Mouse (Mus musculus) mammary gland, adult 2 months (tissue): Measurements from ENCODE around the gene Erlin1. TPM values are rescaled to one million over a fixed set of nuclear protein-coding genes. Genes with fewer than 3 reads are reported as not detected.

Experiments
- polyA plus RNA-seq: library from polyadenylated mRNA; depleted of rRNA; stranded (reverse); fragments of >200 nt; gene quantifications from 2 replicates; pipeline ENCODE4 v1.2.3, GENCODE M21; 2012; ENCODE audit warnings: low replicate concordance; rRNA removed

Erlin1 gene
- 5.8 and 12.2 TPM in 2 replicates for polyA plus RNA-seq

DNA sequence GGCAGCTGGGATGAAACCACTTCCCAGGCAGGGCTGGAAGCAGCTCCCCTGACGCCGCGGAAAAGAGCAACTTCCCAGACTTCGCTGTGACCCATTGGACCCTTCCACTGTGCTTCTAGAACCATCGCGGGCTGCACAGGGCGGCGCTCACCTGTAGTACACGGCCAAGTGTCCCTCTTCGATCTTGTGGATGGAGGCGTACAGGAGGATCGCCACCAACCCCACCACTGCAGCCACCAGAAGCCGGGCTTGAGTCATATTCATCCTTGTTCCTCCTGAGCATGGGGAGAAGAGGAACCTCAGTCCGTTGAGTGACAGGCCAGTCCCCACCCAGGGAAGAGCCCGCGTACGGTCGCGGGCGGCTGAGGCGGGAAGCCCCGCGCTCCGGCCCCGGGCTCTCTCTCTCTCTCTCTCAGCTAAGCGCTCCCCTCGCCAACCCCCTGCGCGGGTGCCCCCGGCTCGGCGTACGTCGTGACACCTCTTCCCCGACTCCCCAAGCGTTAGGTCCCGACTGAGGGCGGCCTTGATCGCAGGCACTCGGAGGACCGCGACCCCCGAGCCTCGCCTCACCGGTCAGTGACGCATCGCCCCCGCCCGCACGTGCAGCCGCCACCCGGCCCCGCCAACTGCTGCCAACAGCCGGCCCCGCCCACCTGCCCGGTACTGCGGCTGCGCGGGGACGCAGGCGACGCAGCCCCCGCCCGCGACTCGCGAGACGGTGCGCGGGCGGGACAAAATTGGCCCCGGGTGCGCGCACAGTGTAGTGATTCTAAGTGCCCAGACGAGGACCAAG, at the start of gene Erlin1:
TSS of gene Erlin1 (minus strand) at position 665 of the 793 bp plus-strand sequence.

DNA sequence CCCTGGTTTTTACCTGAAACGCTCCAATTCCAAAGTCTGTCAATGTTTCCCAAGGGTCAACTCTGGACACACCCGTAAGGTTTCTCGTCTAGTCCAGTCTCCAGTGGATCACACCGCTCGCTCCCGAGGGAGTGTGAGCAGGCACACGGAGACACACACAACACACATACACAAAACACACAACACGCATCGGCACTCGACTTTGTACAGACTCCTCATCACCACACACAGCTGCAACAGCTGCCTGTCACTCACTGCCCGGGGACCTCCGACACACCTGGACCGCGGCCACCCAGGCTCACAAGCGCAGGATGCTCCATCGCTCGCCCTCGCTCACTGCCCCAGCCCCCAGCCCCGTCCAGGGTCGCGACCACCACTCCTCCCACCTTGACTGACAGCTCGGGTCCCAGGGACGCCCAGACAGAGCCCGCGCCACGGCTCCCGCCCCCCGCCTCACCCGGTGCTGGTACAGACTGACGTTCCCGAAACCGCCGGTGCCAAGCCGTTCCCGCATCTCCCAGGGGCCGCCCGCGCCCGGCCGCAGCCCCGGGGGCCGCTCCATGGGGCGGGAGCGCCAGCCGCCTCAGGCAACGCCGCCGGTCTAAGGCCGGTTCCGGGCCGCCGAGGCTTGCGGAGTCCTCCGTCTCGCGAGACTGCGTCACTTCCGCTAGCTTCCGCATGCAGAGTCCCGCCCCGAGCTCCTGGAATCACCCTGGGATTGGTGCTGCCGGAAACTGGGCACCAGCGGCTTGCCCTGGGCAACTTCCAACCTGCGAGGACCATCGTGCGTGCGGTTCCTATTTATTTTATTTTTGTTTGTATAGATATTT, 37.5 kb upstream of the Erlin1 start, which contains the start of gene Chuk:
TSS of gene Chuk (minus strand) at position 650 of the 830 bp plus-strand sequence.

DNA sequence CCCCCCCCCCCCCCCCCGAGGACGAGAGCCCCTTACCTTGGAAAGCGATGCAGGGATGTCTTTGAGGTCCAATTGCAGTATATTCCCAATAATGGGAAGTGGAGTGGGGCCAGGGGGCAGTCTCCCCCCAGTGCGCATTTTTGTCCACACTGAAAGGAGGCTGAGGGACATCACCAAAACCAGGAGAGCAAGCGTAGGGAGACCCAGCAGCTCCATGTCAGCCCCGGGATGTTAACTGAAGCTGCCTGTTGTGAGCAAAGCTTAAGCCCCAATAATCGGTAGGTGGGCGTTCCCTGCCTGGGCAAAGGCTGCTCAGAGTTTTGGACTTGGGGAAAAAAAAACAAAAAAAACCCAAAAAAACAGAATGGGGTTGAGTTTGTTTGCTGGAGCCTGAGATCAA, 40.6 kb downstream of the Erlin1 start, which contains the start of gene Cyp2c23:
TSS of gene Cyp2c23 (minus strand) at position 237 of the 400 bp plus-strand sequence.

DNA sequence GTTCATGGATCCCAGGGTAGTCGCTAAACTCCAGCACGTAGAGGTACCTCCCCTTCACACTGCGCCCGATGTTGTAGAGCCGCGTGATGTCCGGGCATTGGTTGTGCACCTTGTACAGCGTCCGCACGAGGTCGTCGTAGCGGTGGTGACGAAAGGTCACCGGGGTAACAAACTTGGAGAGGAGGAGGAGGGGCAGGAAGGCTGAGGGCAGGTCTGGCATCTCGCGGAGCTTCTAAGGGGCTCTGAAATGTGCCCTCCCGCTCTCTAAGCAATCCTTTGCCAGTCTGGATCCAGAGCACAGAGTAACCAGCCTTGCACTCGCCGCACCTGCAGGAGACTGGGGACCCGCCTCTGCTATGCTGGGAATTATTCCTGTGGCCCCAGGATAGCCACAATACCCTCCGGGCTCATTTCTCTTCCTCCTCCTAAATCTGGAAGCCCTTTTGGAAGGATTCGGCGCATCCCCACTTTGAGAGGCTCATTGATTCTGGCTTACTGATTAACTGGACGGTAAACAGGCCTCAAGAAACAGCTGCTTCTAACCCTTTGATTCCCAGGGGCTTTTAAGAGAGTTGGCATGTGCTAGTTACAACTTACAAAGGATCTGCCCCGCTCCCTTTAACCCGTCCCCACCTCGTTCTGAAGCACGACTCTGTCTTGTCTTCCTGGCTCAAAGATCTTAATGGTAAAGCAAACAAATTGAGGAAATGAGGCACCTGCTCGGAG, 83.4 kb downstream of the Erlin1 start, which contains the start of gene Cpn1:
TSS of gene Cpn1 (minus strand) at position 488 of the 726 bp plus-strand sequence.

Other genes starting within 250 kb of the Erlin1 start
- gene Dnmbp, start 129.6 kb downstream of the Erlin1 start, polyA plus RNA-seq = 18.7 and 19.1 TPM in 2 replicates
- 0.07 and 0.79 TPM in 2 replicates for gene Cpn1, start 83.2 kb downstream of the Erlin1 start, polyA plus RNA-seq
- gene Cyp2c23, start 40.6 kb downstream of the Erlin1 start, polyA plus RNA-seq = 0.46 and 0.67 TPM in 2 replicates
- gene Chuk, start 37.7 kb upstream of the Erlin1 start, polyA plus RNA-seq = 9.1 and 18.9 TPM in 2 replicates
- gene Cwf19l1, start 66.1 kb upstream of the Erlin1 start, polyA plus RNA-seq = 6.2 and 10.8 TPM in 2 replicates
- 14.8 and 22.5 TPM in 2 replicates for gene Bloc1s2, start 76.7 kb upstream of the Erlin1 start, polyA plus RNA-seq
- gene Pkd2l1, start 122.7 kb upstream of the Erlin1 start, polyA plus RNA-seq = 0.04 TPM in 1 of 2 replicates, not detected in the other
- gene Scd3, start 133.5 kb upstream of the Erlin1 start, polyA plus RNA-seq = 0.27 and 2.7 TPM in 2 replicates
- 145 and 155 TPM in 2 replicates for gene Scd2, start 223.9 kb upstream of the Erlin1 start, polyA plus RNA-seq